Mouse (Mus musculus) heart, adult 2 months (tissue): Measurements from ENCODE around the gene Tshz2.

Source experiments
- CTCF ChIP-seq: fragments of 200-600 bp; IDR thresholded peaks from 2 replicates; pipeline ENCODE4 v1.8.1; 2022; ENCODE audit warnings: antibody characterized with exemption, mild to moderate bottlenecking, moderate library complexity
- EP300 ChIP-seq: fragments of 200-500 bp; IDR thresholded peaks from 2 replicates; pipeline ENCODE4 v1.6.1; 2011; ENCODE audit warnings: low read depth, low read length, control low read depth; ENCODE audit not compliant: insufficient read depth
- POLR2A ChIP-seq: fragments of 200-500 bp; IDR thresholded peaks from 2 replicates; pipeline ENCODE4 v1.6.1; 2011; ENCODE audit warnings: mild to moderate bottlenecking, low read depth, low read length, control low read depth; ENCODE audit not compliant: insufficient read depth

DNA sequence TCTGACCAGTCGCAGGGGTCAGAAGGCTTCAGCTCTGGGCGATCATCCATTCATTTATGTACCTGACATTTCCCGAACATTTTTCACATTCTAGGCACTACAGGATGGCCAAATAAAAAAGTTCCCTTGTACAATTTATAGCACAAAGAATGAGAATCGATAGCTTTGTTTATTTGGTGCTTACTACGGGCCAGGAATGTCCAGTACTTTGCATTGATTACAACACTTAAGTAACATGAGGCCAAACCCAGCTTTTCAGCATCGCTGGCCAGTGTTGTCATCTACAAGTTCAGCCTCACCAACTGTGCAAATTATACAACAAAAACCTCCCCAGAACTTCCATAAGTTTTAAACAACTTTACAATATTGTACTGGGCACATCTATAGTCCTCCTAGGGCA lies 315.3 kb downstream of the Tshz2 start:
- TF ChIP-seq POLR2A (no peak), CTCF (no peak), EP300 (no peak)
